Mouse (Mus musculus) ES-E14 (cell line): ENCODE measurements around the gene Ifih1.

ENCODE experiments used
- CHD2 ChIP-seq: IDR thresholded peaks from 2 replicates; pipeline ENCODE4 v1.6.1; 2014; ENCODE audit warnings: mild to moderate bottlenecking, low read depth, low read length, inconsistent platforms
- HCFC1 ChIP-seq: IDR thresholded peaks from 2 replicates; pipeline ENCODE4 v1.6.1; 2012; ENCODE audit warnings: low read length, inconsistent platforms, borderline replicate concordance; ENCODE audit not compliant: insufficient read depth

GRCm38 (mm10) chr2:62623024-62623441 is 23.0 kb downstream of the Ifih1 start:
- TF ChIP-seq CHD2 (no peak), HCFC1 (no peak)
